Mouse (Mus musculus) ES-Bruce4 (cell line): ENCODE measurements around the gene Adgrl2. TPM values are rescaled to one million over a fixed set of nuclear protein-coding genes. Genes with fewer than 3 reads are reported as not detected.

Experiments used
- H3K27ac ChIP-seq: 2 replicates; pipeline ENCODE4 v1.5.1; 2012; ENCODE audit warnings: low read length, inconsistent platforms; ENCODE audit not compliant: insufficient read depth
- H3K27me3 ChIP-seq: 2 replicates; pipeline ENCODE4 v1.6.1; 2012; ENCODE audit warnings: mild to moderate bottlenecking, low read length, inconsistent platforms; ENCODE audit not compliant: control insufficient read depth, poor library complexity, insufficient read depth, severe bottlenecking
- H3K36me3 ChIP-seq: 2 replicates; pipeline ENCODE4 v1.6.1; 2012; ENCODE audit warnings: inconsistent platforms, mild to moderate bottlenecking, low read length, moderate library complexity; ENCODE audit not compliant: control insufficient read depth, poor library complexity, insufficient read depth, severe bottlenecking
- H3K4me1 ChIP-seq: one replicate; pipeline ENCODE4 v1.8.1; 2011; ENCODE audit warnings: low read length; ENCODE audit not compliant: control insufficient read depth, insufficient read depth
- H3K4me3 ChIP-seq: 2 replicates; pipeline ENCODE4 v1.5.1; 2011; ENCODE audit warnings: low read depth, mild to moderate bottlenecking, low read length
- H3K9ac ChIP-seq: 2 replicates; pipeline ENCODE4 v1.6.1; 2012; ENCODE audit warnings: low read depth, mild to moderate bottlenecking, inconsistent platforms; ENCODE audit not compliant: poor library complexity, severe bottlenecking
- H3K9me3 ChIP-seq: replicated peaks from 2 replicates; pipeline ENCODE4 v1.6.1; 2012; ENCODE audit warnings: mild to moderate bottlenecking, low read length, inconsistent platforms; ENCODE audit not compliant: control insufficient read depth, poor library complexity, insufficient read depth, severe bottlenecking
- CTCF ChIP-seq: IDR thresholded peaks from one replicate; pipeline ENCODE4 v1.8.1; 2011; ENCODE audit warnings: low read depth, low read length
- EP300 ChIP-seq: IDR thresholded peaks from 2 replicates; pipeline ENCODE4 v1.6.1; 2011; ENCODE audit warnings: low read depth, low read length; ENCODE audit not compliant: insufficient read depth
- POLR2A ChIP-seq: IDR thresholded peaks from one replicate; pipeline ENCODE4 v1.8.1; 2011; ENCODE audit warnings: low read length; ENCODE audit not compliant: insufficient read depth
- polyA plus RNA-seq: library from polyadenylated mRNA; stranded (reverse); fragments of >200 nt; gene quantifications from 2 replicates; pipeline ENCODE4 v1.2.4, GENCODE M21; 2011; ENCODE audit warnings: low read depth; ENCODE audit not compliant: missing spikeins, insufficient read depth, insufficient read length

The Adgrl2 gene
- polyA plus RNA-seq, 1 experiment = 133 TPM

- Histone ChIP-seq H3K4me3 (no peak overlapping the region), H3K9me3 (no peaks in the 10 kb centered on the region), H3K9ac (no peak overlapping the region), H3K36me3 (no peaks in the 10 kb centered on the region), H3K4me1 (peaks cover 3% of the 10 kb centered on the region), H3K27ac (no peak overlapping the region), H3K27me3 (no peaks in the 10 kb centered on the region)
- no peak for TF ChIP-seq EP300
Measured at GRCm38 (mm10) chr3:148978541-148978940, 11.8 kb downstream of the Adgrl2 start.

- Histone ChIP-seq H3K36me3 (no peaks in the 10 kb centered on the region), H3K4me1 (peaks cover 3% of the 10 kb centered on the region), H3K9me3 (no peaks in the 10 kb centered on the region), H3K27me3 (no peaks in the 10 kb centered on the region), H3K4me3 (no peak overlapping the region), H3K9ac (no peak overlapping the region), H3K27ac (no peak overlapping the region)
- TF ChIP-seq EP300 (no peak), CTCF (no peak), POLR2A (no peak)
Measured at GRCm38 (mm10) chr3:148977838-148978237, 12.5 kb downstream of the Adgrl2 start.

GRCm38 (mm10) chr3:148977124-148977529 lies 13.2 kb downstream of the Adgrl2 start:
- Histone ChIP-seq H3K9ac (no peak overlapping the region), H3K27me3 (no peaks in the 10 kb centered on the region), H3K4me3 (no peak overlapping the region), H3K36me3 (no peaks in the 10 kb centered on the region), H3K9me3 (no peaks in the 10 kb centered on the region), H3K27ac (no peak overlapping the region), H3K4me1 (peaks cover 3% of the 10 kb centered on the region)
- no peak for TF ChIP-seq POLR2A
- TF ChIP-seq CTCF = no peak

GRCm38 (mm10) chr3:148971893-148972596 lies 18.3 kb downstream of the Adgrl2 start:
- TF ChIP-seq CTCF (no peak), EP300 (no peak), POLR2A (no peak)
- Histone ChIP-seq H3K4me1 (peaks cover 4% of the 10 kb centered on the region), H3K4me3 (no peak overlapping the region), H3K36me3 (no peaks in the 10 kb centered on the region), H3K9ac (no peak overlapping the region), H3K27ac (no peak overlapping the region), H3K27me3 (no peaks in the 10 kb centered on the region), H3K9me3 (no peaks in the 10 kb centered on the region)

GRCm38 (mm10) chr3:148964991-148965605 lies 25.3 kb downstream of the Adgrl2 start:
- peaks cover 4% of the 10 kb centered on the region for H3K4me1 ChIP-seq
- no peaks in the 10 kb centered on the region for H3K27me3 ChIP-seq

GRCm38 (mm10) chr3:148963381-148964044 lies 26.8 kb downstream of the Adgrl2 start:
- no peak for TF ChIP-seq CTCF
- TF ChIP-seq POLR2A = no peak
- TF ChIP-seq EP300 = no peak
- no peak overlapping the region for H3K4me3 ChIP-seq
- peaks cover 2% of the 10 kb centered on the region for H3K4me1 ChIP-seq
- no peak overlapping the region for H3K9ac ChIP-seq
- no peaks in the 10 kb centered on the region for H3K36me3 ChIP-seq
- H3K9me3 ChIP-seq = no peaks in the 10 kb centered on the region
- H3K27me3 ChIP-seq = no peaks in the 10 kb centered on the region
- no peak overlapping the region for H3K27ac ChIP-seq

More at GRCm38 (mm10) chr3:148964991-148965605, 25.3 kb downstream of the Adgrl2 start:
- no peak overlapping the region for H3K4me3 ChIP-seq
- no peaks in the 10 kb centered on the region for H3K36me3 ChIP-seq
- TF ChIP-seq EP300 (no peak), CTCF (no peak), POLR2A (no peak)
- H3K9ac ChIP-seq = no peak overlapping the region
- H3K9me3 ChIP-seq = no peaks in the 10 kb centered on the region
- no peak overlapping the region for H3K27ac ChIP-seq
